Mouse (Mus musculus) liver, postnatal 0 days (tissue): Measurements from ENCODE around the gene Erbb4. TPM values are rescaled to one million over a fixed set of nuclear protein-coding genes. Genes with fewer than 3 reads are reported as not detected.

Experiments
- ATAC-seq: fragments of 200-750 bp; cut with Nextera tagmentation; 2 replicates; pipeline ENCODE4 v1.8.0; 2017; ENCODE audit warnings: mild to moderate bottlenecking, moderate library complexity
- DNase-seq: peaks from one replicate; pipeline ENCODE4 v3.0.0-alpha.2; 2016
- H3K27ac ChIP-seq: fragments of 300-500 bp; sonication (generic); 2 replicates; pipeline ENCODE4 v1.5.1; 2014; ENCODE audit warnings: antibody characterized with exemption, moderate library complexity, mild to moderate bottlenecking, low read depth
- H3K27me3 ChIP-seq: fragments of 300-500 bp; sonication (generic); 2 replicates; pipeline ENCODE4 v1.6.1; 2014; ENCODE audit warnings: low read length, control low read depth, mixed read lengths; ENCODE audit not compliant: insufficient read depth
- H3K36me3 ChIP-seq: fragments of 300-500 bp; sonication (generic); replicated peaks from 2 replicates; pipeline ENCODE4 v1.6.1; 2014; ENCODE audit warnings: mild to moderate bottlenecking, control low read depth, low read length, moderate library complexity, mixed read lengths; ENCODE audit not compliant: insufficient read depth
- H3K4me1 ChIP-seq: fragments of 300-500 bp; sonication (generic); 2 replicates; pipeline ENCODE4 v1.6.1; 2014; ENCODE audit warnings: antibody characterized with exemption, mild to moderate bottlenecking, control low read depth; ENCODE audit not compliant: insufficient read depth
- H3K4me2 ChIP-seq: fragments of 300-500 bp; sonication (generic); 2 replicates; pipeline ENCODE4 v1.6.1; 2014; ENCODE audit warnings: low read depth, mild to moderate bottlenecking, low read length, moderate library complexity, mixed read lengths
- H3K4me3 ChIP-seq: fragments of 300-500 bp; sonication (generic); 2 replicates; pipeline ENCODE4 v1.5.1; 2014; ENCODE audit warnings: low read depth, low read length
- H3K9ac ChIP-seq: fragments of 300-500 bp; sonication (generic); replicated peaks from 2 replicates; pipeline ENCODE4 v1.6.1; 2014; ENCODE audit warnings: mild to moderate bottlenecking, moderate library complexity
- H3K9me3 ChIP-seq: fragments of 300-500 bp; sonication (generic); 2 replicates; pipeline ENCODE4 v1.6.1; 2016; ENCODE audit warnings: mild to moderate bottlenecking, control low read depth, low read length, mixed read lengths
- CTCF ChIP-seq: sonication (generic); IDR thresholded peaks from 2 replicates; pipeline ENCODE4 v1.5.1; 2016; ENCODE audit warnings: antibody characterized with exemption, low read depth
- EP300 ChIP-seq: IDR thresholded peaks from 2 replicates; pipeline ENCODE4 v1.6.1; 2016; ENCODE audit warnings: antibody characterized with exemption, low read depth, mild to moderate bottlenecking
- WGBS: fragments of 180-500 bp; shearing (Covaris S2); extraction: QIAGEN DNeasy Blood & Tissue Kit; methylation state at CpG from one replicate; pipeline ENCODE4 v1.1.7; 2014; ENCODE audit not compliant: insufficient replicate concordance; 5-methylcytosine and 5-hydroxymethylcytosine counted together
- polyA plus RNA-seq: library from polyadenylated mRNA; unstranded; fragments of >200 nt; fragmentation: Nextera tagmentation; extraction: Ambion mirVana; gene quantifications from 2 replicates; pipeline ENCODE4 v1.2.1, GENCODE M21; 2015

The Erbb4 gene
- polyA plus RNA-seq, 1 experiment from 2014 or later = 0.06 TPM

DNA sequence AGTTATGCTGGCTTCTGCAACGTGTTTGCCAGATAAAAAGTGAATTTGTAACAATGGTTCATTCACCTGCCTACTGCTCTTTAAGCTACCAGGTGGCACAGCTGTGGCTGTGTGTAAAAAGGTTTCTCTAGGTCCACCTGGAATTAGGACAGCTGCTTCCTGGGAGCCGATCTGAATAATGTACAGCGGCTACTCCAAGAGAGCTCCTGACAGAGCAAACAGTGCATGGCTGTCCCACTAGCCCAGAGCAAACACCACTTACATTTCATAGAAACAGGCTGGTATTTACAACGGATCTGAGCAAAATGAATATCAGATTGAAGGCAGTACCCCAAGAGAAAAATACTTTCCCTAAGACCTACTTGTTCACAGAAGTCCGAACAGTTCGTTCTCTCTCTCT lies 1058.0 kb downstream of the Erbb4 start:
- H3K9me3 ChIP-seq = no peaks in the 10 kb centered on the region
- H3K27ac ChIP-seq = no peak overlapping the region
- no peak overlapping the region for H3K4me3 ChIP-seq
- no peak overlapping the region for H3K9ac ChIP-seq
- no peaks in the 10 kb centered on the region for H3K36me3 ChIP-seq
- no peak overlapping the region for H3K4me2 ChIP-seq
- 60% methylated on average over 6 of the region's 6 CpGs for WGBS
- no peak for TF ChIP-seq CTCF
- no peak for TF ChIP-seq EP300
- no peaks in the 10 kb centered on the region for H3K4me1 ChIP-seq
- ATAC-seq = no peak
- no peaks in the 10 kb centered on the region for H3K27me3 ChIP-seq
- DNase-seq = no peak

DNA sequence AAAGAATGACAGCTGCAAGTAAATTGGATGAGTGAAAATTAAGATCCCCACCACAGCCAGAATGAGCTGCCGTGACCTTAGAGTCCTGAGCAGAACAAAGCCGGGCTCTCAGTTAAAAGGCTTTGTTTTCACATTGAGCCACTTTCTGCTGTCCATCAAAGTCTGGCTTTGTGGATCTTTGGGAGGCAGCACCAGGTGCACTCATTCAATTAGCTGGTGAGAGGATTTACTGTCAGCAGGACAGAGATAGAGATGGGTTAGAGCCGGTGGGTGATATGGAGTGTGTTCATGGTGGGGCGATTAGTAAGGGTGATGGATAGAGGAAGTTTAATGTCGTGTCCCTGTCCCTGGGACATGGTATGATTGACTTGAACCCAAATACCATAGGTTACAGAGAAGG lies 1060.7 kb downstream of the Erbb4 start:
- DNase-seq (no peak), ATAC-seq (no peak)
- Histone ChIP-seq H3K9ac (no peak overlapping the region), H3K36me3 (no peaks in the 10 kb centered on the region), H3K4me3 (no peak overlapping the region), H3K4me1 (no peaks in the 10 kb centered on the region), H3K4me2 (peak overlapping the region; percentile 56; the same call in 1 of the 2 replicates), H3K27me3 (no peaks in the 10 kb centered on the region), H3K9me3 (no peaks in the 10 kb centered on the region), H3K27ac (no peak overlapping the region)
- no peak for TF ChIP-seq CTCF
- no peak for TF ChIP-seq EP300
- WGBS = 30% methylated on average over 5 of the region's 5 CpGs

DNA sequence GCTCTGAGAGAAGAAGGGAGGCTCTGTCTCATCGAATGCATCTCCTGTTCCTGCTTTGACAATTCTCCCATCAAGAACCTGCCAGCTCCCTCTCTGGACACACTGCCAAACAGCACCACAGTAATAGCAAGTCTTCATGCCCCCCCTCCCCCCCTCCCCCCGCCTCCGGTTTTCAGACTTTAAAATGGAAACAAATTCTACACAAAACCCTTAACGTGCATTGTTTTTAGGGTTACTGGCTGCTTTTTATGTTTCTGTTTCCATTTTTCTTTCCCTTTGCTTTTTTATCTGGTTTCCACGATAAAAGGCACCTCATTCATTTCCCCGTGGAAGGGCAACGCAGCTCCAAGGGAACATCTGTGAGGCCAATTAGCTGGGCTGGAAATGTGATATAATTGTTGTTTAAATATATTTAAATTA lies 1061.3 kb downstream of the Erbb4 start:
- Histone ChIP-seq H3K4me3 (peak overlapping the region; percentile 11; the same call in 1 of the 2 replicates), H3K4me2 (peak overlapping the region; percentile 56; the same call in 1 of the 2 replicates), H3K4me1 (no peaks in the 10 kb centered on the region), H3K36me3 (no peaks in the 10 kb centered on the region), H3K9me3 (no peaks in the 10 kb centered on the region), H3K27me3 (no peaks in the 10 kb centered on the region), H3K9ac (no peak overlapping the region), H3K27ac (no peak overlapping the region)
- TF ChIP-seq EP300 (no peak), CTCF (no peak)
- DNase-seq (no peak), ATAC-seq (no peak)
- WGBS = 24% methylated on average over 7 of the region's 7 CpGs

DNA sequence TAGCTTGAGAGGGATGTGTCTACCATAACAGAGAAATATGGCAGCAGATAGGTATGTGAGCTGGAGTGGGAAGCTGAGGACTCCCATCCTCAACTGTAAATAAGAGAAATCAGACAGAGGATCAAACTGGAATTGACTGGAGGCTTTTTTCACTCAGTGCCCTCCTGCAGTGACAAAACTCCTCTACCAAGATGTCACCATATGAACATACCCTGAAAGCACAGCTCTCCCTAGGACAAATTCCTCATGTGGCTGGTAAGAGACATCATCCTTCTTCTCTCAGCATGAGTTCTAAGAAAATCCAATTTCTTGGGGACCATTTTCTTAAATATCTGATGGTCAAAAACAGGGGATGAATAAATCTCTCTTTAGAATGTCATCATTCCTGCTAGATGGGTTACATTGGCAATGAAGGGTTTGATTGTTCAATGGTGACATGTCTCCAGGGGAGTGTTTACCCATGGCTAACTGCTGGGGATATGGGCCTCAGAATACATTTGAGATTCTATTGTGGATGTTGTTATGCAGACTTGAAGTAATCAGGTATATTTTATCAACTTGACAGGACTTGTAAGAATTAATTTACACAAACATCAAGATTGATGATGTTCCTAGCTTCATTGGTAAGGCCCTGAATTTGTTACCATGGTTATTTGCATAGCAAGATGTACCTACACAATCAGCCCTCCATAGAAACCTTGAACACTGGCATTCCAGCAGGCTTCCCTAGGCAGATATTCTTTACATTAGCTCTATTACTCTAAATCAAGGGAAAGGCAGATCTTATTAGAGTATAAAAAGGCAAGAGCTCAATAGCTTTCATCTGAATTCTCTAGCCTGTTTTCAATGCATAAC lies 1083.5 kb downstream of the Erbb4 start:
- Histone ChIP-seq H3K4me1 (no peaks in the 10 kb centered on the region), H3K27me3 (no peaks in the 10 kb centered on the region), H3K27ac (no peak overlapping the region), H3K9me3 (no peaks in the 10 kb centered on the region), H3K36me3 (no peaks in the 10 kb centered on the region), H3K4me2 (no peak overlapping the region), H3K4me3 (no peak overlapping the region), H3K9ac (no peak overlapping the region)
- TF ChIP-seq CTCF (no peak), EP300 (no peak)
- no peak for ATAC-seq
- DNase-seq = no peak

DNA sequence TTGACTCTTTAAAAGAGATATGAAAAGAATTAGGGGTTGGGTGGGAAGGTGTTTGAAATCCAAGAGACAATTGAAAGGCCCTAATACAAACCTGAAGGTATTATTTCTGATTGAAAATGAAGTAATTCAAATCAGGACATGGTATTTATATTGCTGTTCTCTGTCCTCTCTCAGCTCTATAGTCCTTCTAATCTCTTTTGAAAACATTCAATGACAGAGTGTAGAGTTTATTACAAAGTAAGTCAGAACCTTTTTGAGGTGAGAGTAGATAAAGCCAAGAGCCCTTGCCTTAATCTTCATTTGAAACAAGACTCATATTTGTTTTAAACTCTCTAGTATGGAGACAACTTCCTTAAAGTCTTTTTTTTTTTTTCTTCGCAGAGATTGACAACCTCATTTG lies 1087.8 kb downstream of the Erbb4 start:
- no peak for DNase-seq
- Histone ChIP-seq H3K27me3 (no peaks in the 10 kb centered on the region), H3K9ac (no peak overlapping the region), H3K4me1 (no peaks in the 10 kb centered on the region), H3K9me3 (no peaks in the 10 kb centered on the region), H3K27ac (no peak overlapping the region), H3K36me3 (no peaks in the 10 kb centered on the region), H3K4me3 (no peak overlapping the region), H3K4me2 (no peak overlapping the region)
- WGBS = 86% methylated on average over 1 of the region's 1 CpGs
- no peak for ATAC-seq
- no peak for TF ChIP-seq EP300
- no peak for TF ChIP-seq CTCF

DNA sequence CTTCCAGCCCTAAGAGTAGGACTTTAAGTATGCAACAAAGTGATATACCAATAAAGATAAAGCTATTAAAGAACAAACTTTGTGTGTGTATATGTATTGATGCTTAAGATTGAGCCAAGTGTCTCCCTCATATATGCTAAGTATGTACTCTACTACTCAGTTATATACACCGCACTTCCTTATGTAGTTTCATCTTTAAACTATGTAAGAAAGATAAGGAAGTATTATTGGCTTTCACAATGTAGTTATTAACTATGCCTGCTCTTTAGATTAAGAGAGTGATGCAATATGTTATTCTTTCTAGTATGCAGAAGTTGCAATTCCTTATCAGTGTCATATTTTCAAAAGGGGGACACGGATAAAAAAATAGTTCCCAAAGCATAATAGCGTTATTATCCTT lies 1088.2 kb downstream of the Erbb4 start:
- Histone ChIP-seq H3K27me3 (no peaks in the 10 kb centered on the region), H3K4me2 (no peak overlapping the region), H3K9me3 (no peaks in the 10 kb centered on the region), H3K4me3 (no peak overlapping the region), H3K9ac (no peak overlapping the region), H3K4me1 (no peaks in the 10 kb centered on the region), H3K27ac (no peak overlapping the region), H3K36me3 (no peaks in the 10 kb centered on the region)
- no peak for ATAC-seq
- no peak for DNase-seq
- no peak for TF ChIP-seq CTCF
- TF ChIP-seq EP300 = no peak
- WGBS = 76% methylated on average over 3 of the region's 3 CpGs
